Mouse (Mus musculus): Measurements from ENCODE around the gene Foxd3.
"Not testable (repeated sequence)": the region's sequence is repeated elsewhere in the genome, so short reads cannot be mapped to it uniquely, and the experiment has no call there.

Gene Foxd3

GRCm38 (mm10) chr4:99655937-99656604 is at the start of gene Foxd3:
Gene Foxd3 (plus strand): TSS chr4:99656299.
- no peak for DNase-seq (ENCODE audit: low read depth)

GRCm38 (mm10) chr4:99612156-99612555 is 43.9 kb upstream of the Foxd3 start:
- DNase-seq (ENCODE audit: low read depth): no peak

- DNase-seq (ENCODE audit: low read depth): peak; percentile 27
Observed at GRCm38 (mm10) chr4:99612609-99613350, 43.3 kb upstream of the Foxd3 start.

GRCm38 (mm10) chr4:99626047-99626844 is 29.9 kb upstream of the Foxd3 start:
- peak; percentile 69 for DNase-seq (ENCODE audit: low read depth)

GRCm38 (mm10) chr4:99627057-99627456 is 29.0 kb upstream of the Foxd3 start:
- no peak for DNase-seq (ENCODE audit: low read depth)

GRCm38 (mm10) chr4:99636038-99636437 is 20.1 kb upstream of the Foxd3 start:
- no peak for DNase-seq (ENCODE audit: low read depth)

GRCm38 (mm10) chr4:99636711-99637110 is 19.4 kb upstream of the Foxd3 start:
- no peak for DNase-seq (ENCODE audit: low read depth)

GRCm38 (mm10) chr4:99640619-99641018 is 15.5 kb upstream of the Foxd3 start:
- DNase-seq (ENCODE audit: low read depth): not testable (repeated sequence)

GRCm38 (mm10) chr4:99641920-99642319 is 14.2 kb upstream of the Foxd3 start:
- DNase-seq (ENCODE audit: low read depth): no peak

- DNase-seq (ENCODE audit: low read depth): no peak
Observed at GRCm38 (mm10) chr4:99645560-99645959, 10.5 kb upstream of the Foxd3 start.

- DNase-seq (ENCODE audit: low read depth): no peak
Observed at GRCm38 (mm10) chr4:99650088-99650944, 5.8 kb upstream of the Foxd3 start.

GRCm38 (mm10) chr4:99650945-99651690 is 5.0 kb upstream of the Foxd3 start:
- DNase-seq (ENCODE audit: low read depth): no peak

GRCm38 (mm10) chr4:99651823-99652450 is 4.2 kb upstream of the Foxd3 start:
- DNase-seq (ENCODE audit: low read depth): no peak

- DNase-seq (ENCODE audit: low read depth): no peak
Observed at GRCm38 (mm10) chr4:99652576-99653210, 3.4 kb upstream of the Foxd3 start.

- no peak for DNase-seq (ENCODE audit: low read depth)
Observed at GRCm38 (mm10) chr4:99653216-99653607, 2.9 kb upstream of the Foxd3 start.

GRCm38 (mm10) chr4:99653608-99654221 is 2.4 kb upstream of the Foxd3 start:
- no peak for DNase-seq (ENCODE audit: low read depth)

- no peak for DNase-seq (ENCODE audit: low read depth)
Observed at GRCm38 (mm10) chr4:99654621-99655296, 1.3 kb upstream of the Foxd3 start.

GRCm38 (mm10) chr4:99656605-99657429 is 718 bp downstream of the Foxd3 start:
- no peak for DNase-seq (ENCODE audit: low read depth)

Data from NIH3T3 (cell line).